Mouse (Mus musculus): ENCODE results near the gene Mad2l2.

DNA sequence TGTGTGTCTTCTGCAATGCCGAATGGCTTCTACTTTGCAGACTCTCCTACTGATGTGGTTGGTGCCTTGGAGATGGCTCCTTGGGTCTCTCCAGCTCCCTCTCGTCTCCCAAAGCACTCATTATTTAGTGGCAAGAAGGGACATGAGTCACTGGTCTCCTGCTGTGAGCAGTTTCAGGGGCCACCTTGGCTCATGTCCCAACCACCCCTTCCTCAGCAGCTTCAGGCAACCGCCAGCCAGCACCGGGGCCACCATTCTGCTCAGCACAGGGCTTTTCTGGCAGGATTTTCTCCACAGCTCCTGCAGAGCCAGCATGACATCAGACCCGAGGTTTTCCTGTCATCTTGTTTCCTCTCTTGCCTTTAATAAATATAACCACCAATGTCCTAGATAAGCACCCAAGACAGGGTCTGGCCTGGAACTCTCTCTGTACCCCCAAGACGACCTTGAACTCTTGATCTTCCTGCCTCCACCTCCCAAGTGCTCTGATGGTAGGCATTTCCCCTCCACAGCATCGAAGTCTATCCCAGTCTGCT is 21.6 kb upstream of the Mad2l2 start:
- TF ChIP-seq CTCF (IDR thresholded peaks at IDR 0.05; ENCODE audit: control insufficient read depth, insufficient read depth, insufficient read length) (no peak), USF1 (IDR thresholded peaks at IDR 0.05; ENCODE audit: low read depth) (no peak), MYOG (IDR thresholded peaks at IDR 0.05; ENCODE audit: control insufficient read depth, extremely low read depth, insufficient read length) (no peak)
